Mouse (Mus musculus) limb, embryonic 11.5 days (tissue): ENCODE measurements around the gene Il6. TPM values are rescaled to one million over a fixed set of nuclear protein-coding genes. Genes with fewer than 3 reads are reported as not detected.

Experiments used
- ATAC-seq: fragments of 200-750 bp; cut with Nextera tagmentation; 2 replicates; pipeline ENCODE4 v1.8.0; 2017; ENCODE audit warnings: low read depth; ENCODE audit not compliant: insufficient number of reproducible peaks, low FRiP score, low TSS enrichment
- DNase-seq: peaks from one replicate; pipeline ENCODE4 v3.0.0-alpha.2; 2015; ENCODE audit warnings: low spot score
- H3K27ac ChIP-seq: fragments of 300-500 bp; sonication (generic); replicated peaks from 2 replicates; pipeline ENCODE4 v1.5.1; 2014; ENCODE audit warnings: low read depth, mild to moderate bottlenecking, low read length
- H3K27me3 ChIP-seq: fragments of 300-500 bp; sonication (generic); 2 replicates; pipeline ENCODE4 v1.6.1; 2014; ENCODE audit warnings: mild to moderate bottlenecking, low read length, mixed read lengths; ENCODE audit not compliant: control insufficient read depth, insufficient read depth
- H3K36me3 ChIP-seq: fragments of 300-500 bp; sonication (generic); 2 replicates; pipeline ENCODE4 v1.6.1; 2014; ENCODE audit warnings: mild to moderate bottlenecking, low read length, moderate library complexity, mixed read lengths; ENCODE audit not compliant: control insufficient read depth, insufficient read depth
- H3K4me1 ChIP-seq: fragments of 300-500 bp; sonication (generic); 2 replicates; pipeline ENCODE4 v1.6.1; 2014; ENCODE audit warnings: low read length, mixed read lengths; ENCODE audit not compliant: control insufficient read depth, insufficient read depth
- H3K4me2 ChIP-seq: fragments of 300-500 bp; sonication (generic); 2 replicates; pipeline ENCODE4 v1.6.1; 2014; ENCODE audit warnings: low read depth, mild to moderate bottlenecking, moderate library complexity; ENCODE audit not compliant: severe bottlenecking
- H3K4me3 ChIP-seq: fragments of 300-500 bp; sonication (generic); 2 replicates; pipeline ENCODE4 v1.5.1; 2014; ENCODE audit warnings: low read depth, low read length
- H3K9ac ChIP-seq: fragments of 300-500 bp; sonication (generic); 2 replicates; pipeline ENCODE4 v1.6.1; 2014; ENCODE audit warnings: mild to moderate bottlenecking, low read length
- H3K9me3 ChIP-seq: fragments of 300-500 bp; sonication (generic); 2 replicates; pipeline ENCODE4 v1.6.1; 2016; ENCODE audit warnings: low read length; ENCODE audit not compliant: control insufficient read depth
- WGBS: fragments of 180-500 bp; shearing (Covaris S2); extraction: QIAGEN DNeasy Blood & Tissue Kit; methylation state at CpG from one replicate; pipeline ENCODE4 v1.1.7; 2014; 5-methylcytosine and 5-hydroxymethylcytosine counted together
- polyA plus RNA-seq: library from polyadenylated mRNA; unstranded; fragments of >200 nt; fragmentation: Nextera tagmentation; extraction: Ambion mirVana; gene quantifications from 2 replicates; pipeline ENCODE4 v1.2.1, GENCODE M21; 2014

The Il6 gene
- polyA plus RNA-seq, result not detected in 2 replicates

- Histone ChIP-seq H3K27me3 (no peaks in the 10 kb centered on the region), H3K4me3 (no peak within 1 kb of the TSS), H3K4me2 (no peak within 1 kb of the TSS), H3K27ac (no peak within 1 kb of the TSS), H3K9ac (no peak within 1 kb of the TSS), H3K4me1 (no peaks in the 10 kb centered on the region), H3K9me3 (no peaks in the 10 kb centered on the region), H3K36me3 (no peaks in the 10 kb centered on the region)
- DNase-seq (no peak), ATAC-seq (no peak)
- 70% methylated on average over 16 of the region's 16 CpGs for WGBS
These were observed at the start of gene Il6 for GRCm38 (mm10) chr5:30012726-30013503. Gene Il6, plus strand, starts transcription at chr5:30013114.

- no peak for ATAC-seq
- no peaks in the 10 kb centered on the region for H3K9me3 ChIP-seq
- WGBS, result 82% methylated on average over 1 of the region's 1 CpGs
These were observed 49.4 kb upstream of the Il6 start for GRCm38 (mm10) chr5:29963488-29963887.

GRCm38 (mm10) chr5:29970212-29970611 is 42.7 kb upstream of the Il6 start:
- Histone ChIP-seq H3K4me3 (no peak overlapping the region), H3K4me2 (no peak overlapping the region), H3K27me3 (no peaks in the 10 kb centered on the region), H3K9ac (no peak overlapping the region), H3K27ac (no peak overlapping the region), H3K9me3 (no peaks in the 10 kb centered on the region), H3K4me1 (no peaks in the 10 kb centered on the region), H3K36me3 (no peaks in the 10 kb centered on the region)
- no peak for DNase-seq
- no peak for ATAC-seq
- 68% methylated on average over 1 of the region's 1 CpGs for WGBS

More at GRCm38 (mm10) chr5:29963488-29963887, 49.4 kb upstream of the Il6 start:
- H3K4me1 ChIP-seq, result no peaks in the 10 kb centered on the region
- no peaks in the 10 kb centered on the region for H3K36me3 ChIP-seq
- no peak overlapping the region for H3K4me2 ChIP-seq
- H3K9ac ChIP-seq, result no peak overlapping the region
- no peak overlapping the region for H3K4me3 ChIP-seq
- H3K27me3 ChIP-seq, result no peaks in the 10 kb centered on the region
- no peak overlapping the region for H3K27ac ChIP-seq
- DNase-seq, result no peak

GRCm38 (mm10) chr5:29972796-29973195 is 40.1 kb upstream of the Il6 start:
- H3K4me3 ChIP-seq, result no peak overlapping the region
- no peak for ATAC-seq
- H3K4me1 ChIP-seq, result no peaks in the 10 kb centered on the region
- H3K4me2 ChIP-seq, result no peak overlapping the region
- no peak for DNase-seq
- H3K27ac ChIP-seq, result no peak overlapping the region
- WGBS, result 90% methylated on average over 5 of the region's 5 CpGs
- H3K36me3 ChIP-seq, result no peaks in the 10 kb centered on the region
- H3K9me3 ChIP-seq, result no peaks in the 10 kb centered on the region
- no peak overlapping the region for H3K9ac ChIP-seq
- no peaks in the 10 kb centered on the region for H3K27me3 ChIP-seq

DNA sequence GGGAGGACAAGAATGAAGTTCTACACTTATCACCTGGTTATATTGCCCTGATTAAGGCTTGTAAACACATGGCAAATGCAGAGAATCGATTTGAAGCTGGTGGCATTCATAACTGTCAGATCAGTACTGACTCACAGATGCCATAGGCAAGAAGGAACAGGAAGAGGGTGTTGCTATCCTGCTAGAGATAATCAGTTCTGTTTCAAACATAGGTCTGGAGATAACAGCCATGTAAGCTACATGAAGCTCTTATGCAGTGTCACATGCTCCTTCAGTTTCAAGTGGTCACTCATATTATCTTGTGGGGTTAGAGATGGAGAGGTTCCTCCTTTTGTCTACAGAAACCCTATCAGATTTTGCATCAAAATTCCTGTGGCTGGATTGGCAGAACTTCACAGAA is 39.4 kb upstream of the Il6 start:
- no peak overlapping the region for H3K4me3 ChIP-seq
- no peaks in the 10 kb centered on the region for H3K4me1 ChIP-seq
- H3K27ac ChIP-seq, result no peak overlapping the region
- H3K9ac ChIP-seq, result no peak overlapping the region
- no peak for ATAC-seq
- H3K4me2 ChIP-seq, result no peak overlapping the region
- no peaks in the 10 kb centered on the region for H3K36me3 ChIP-seq
- no peaks in the 10 kb centered on the region for H3K27me3 ChIP-seq
- no peak for DNase-seq
- H3K9me3 ChIP-seq, result no peaks in the 10 kb centered on the region
- 53% methylated on average over 1 of the region's 1 CpGs for WGBS

DNA sequence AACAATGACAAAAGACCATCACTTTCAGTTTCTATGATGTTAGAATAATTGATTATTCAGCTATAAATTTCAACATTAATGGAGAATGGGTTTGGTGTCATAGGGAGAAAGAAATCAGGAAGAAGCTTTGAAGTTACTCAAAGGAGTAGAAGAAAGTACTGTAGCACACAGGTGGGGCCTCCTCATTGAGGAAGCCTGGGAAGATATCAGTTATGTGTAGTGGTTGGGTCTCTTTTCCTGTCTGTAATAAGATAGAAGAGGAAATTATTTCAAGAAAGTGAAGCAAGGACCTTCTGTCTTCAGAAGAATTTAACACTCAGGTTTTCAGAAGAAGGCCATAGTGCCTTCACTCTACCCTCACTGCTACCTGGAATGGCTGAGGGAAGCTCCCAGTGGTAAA is 38.8 kb upstream of the Il6 start:
- Histone ChIP-seq H3K9me3 (no peaks in the 10 kb centered on the region), H3K4me3 (no peak overlapping the region), H3K27me3 (no peaks in the 10 kb centered on the region), H3K27ac (no peak overlapping the region), H3K9ac (no peak overlapping the region), H3K36me3 (no peaks in the 10 kb centered on the region), H3K4me1 (no peaks in the 10 kb centered on the region), H3K4me2 (no peak overlapping the region)
- DNase-seq (no peak), ATAC-seq (no peak)

DNA sequence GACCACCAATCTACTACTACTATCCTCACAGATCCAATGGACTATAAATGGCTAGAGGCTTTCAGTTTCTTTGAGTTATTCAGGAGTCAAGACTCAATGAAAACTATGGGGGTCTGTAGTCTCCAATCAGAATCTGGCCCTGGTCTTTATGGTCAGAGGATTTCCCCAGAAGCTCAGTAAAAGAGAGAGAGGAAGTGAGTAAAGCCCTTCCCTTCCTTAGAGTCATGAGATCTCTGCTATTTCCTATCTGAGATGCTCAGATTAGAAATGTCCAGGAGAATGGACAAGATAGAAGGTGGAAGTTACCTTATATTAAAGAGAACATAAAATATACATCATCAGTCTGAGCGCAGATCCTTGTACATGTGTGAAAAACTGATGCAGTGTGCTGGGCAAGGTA is 19.3 kb upstream of the Il6 start:
- Histone ChIP-seq H3K9me3 (no peaks in the 10 kb centered on the region), H3K9ac (no peak overlapping the region), H3K4me2 (no peak overlapping the region), H3K4me1 (no peaks in the 10 kb centered on the region), H3K27ac (no peak overlapping the region), H3K4me3 (no peak overlapping the region), H3K36me3 (no peaks in the 10 kb centered on the region), H3K27me3 (no peaks in the 10 kb centered on the region)
- ATAC-seq (no peak), DNase-seq (no peak)
- WGBS, result 88% methylated on average over 1 of the region's 1 CpGs

- no peak for ATAC-seq
- no peak overlapping the region for H3K4me2 ChIP-seq
- 73% methylated on average over 1 of the region's 1 CpGs for whole genome bisulfite sequencing
- H3K4me3 ChIP-seq, result no peak overlapping the region
- no peak overlapping the region for H3K9ac ChIP-seq
- no peak for DNase-seq
- no peaks in the 10 kb centered on the region for H3K9me3 ChIP-seq
- no peaks in the 10 kb centered on the region for H3K27me3 ChIP-seq
- no peaks in the 10 kb centered on the region for H3K4me1 ChIP-seq
- no peak overlapping the region for H3K27ac ChIP-seq
- no peaks in the 10 kb centered on the region for H3K36me3 ChIP-seq
These were observed 18.6 kb upstream of the Il6 start for GRCm38 (mm10) chr5:29994344-29994743.

DNA sequence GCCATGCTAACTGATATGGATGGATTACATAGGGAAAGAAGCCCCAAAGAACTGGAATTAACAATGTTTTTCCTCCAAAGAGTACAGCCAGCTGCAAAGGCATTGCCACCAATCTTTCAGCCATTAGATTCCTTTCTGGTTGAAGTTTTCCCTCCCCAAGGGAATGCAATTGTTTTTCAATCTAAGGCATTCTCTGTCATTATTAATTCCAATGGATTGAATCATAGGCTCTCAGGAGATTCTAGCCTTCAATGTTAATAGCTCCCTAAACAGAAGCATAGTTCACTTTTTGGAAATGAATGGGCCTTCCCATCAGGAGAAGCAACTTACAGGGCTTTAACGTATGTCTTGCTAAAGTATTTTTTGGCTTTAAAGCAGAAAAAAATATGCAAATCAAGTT is 15.6 kb upstream of the Il6 start:
- Histone ChIP-seq H3K4me3 (no peak overlapping the region), H3K4me1 (no peaks in the 10 kb centered on the region), H3K36me3 (no peaks in the 10 kb centered on the region), H3K27me3 (no peaks in the 10 kb centered on the region), H3K9me3 (no peaks in the 10 kb centered on the region), H3K27ac (no peak overlapping the region), H3K4me2 (no peak overlapping the region), H3K9ac (no peak overlapping the region)
- no peak for DNase-seq
- no peak for ATAC-seq
- WGBS, result 93% methylated on average over 1 of the region's 1 CpGs
